Mouse (Mus musculus) neural tube, embryonic 13.5 days (tissue): ENCODE measurements around the gene Bcam. TPM values are rescaled to one million over a fixed set of nuclear protein-coding genes. Genes with fewer than 3 reads are reported as not detected.
"Not testable (repeated sequence)": the region's sequence is repeated elsewhere in the genome, so short reads cannot be mapped to it uniquely, and the experiment has no call there.

Experiments used
- ATAC-seq: fragments of 200-750 bp; cut with Nextera tagmentation; 2 replicates; pipeline ENCODE4 v1.8.0; 2017; ENCODE audit warnings: low read depth, mild to moderate bottlenecking, moderate TSS enrichment, moderate library complexity
- H3K27ac ChIP-seq: fragments of 300-500 bp; sonication (generic); replicated peaks from 2 replicates; pipeline ENCODE4 v1.5.1; 2015; ENCODE audit warnings: moderate library complexity, mild to moderate bottlenecking, inconsistent platforms
- H3K27me3 ChIP-seq: fragments of 300-500 bp; sonication (generic); 2 replicates; pipeline ENCODE4 v1.6.1; 2015; ENCODE audit warnings: mild to moderate bottlenecking, inconsistent platforms
- H3K36me3 ChIP-seq: fragments of 300-500 bp; sonication (generic); 2 replicates; pipeline ENCODE4 v1.6.1; 2015; ENCODE audit warnings: mild to moderate bottlenecking, inconsistent platforms
- H3K4me1 ChIP-seq: fragments of 300-500 bp; sonication (generic); replicated peaks from 2 replicates; pipeline ENCODE4 v1.6.1; 2015; ENCODE audit warnings: inconsistent platforms
- H3K4me2 ChIP-seq: fragments of 300-500 bp; sonication (generic); 2 replicates; pipeline ENCODE4 v1.6.1; 2015; ENCODE audit warnings: inconsistent platforms, mild to moderate bottlenecking, moderate library complexity
- H3K4me3 ChIP-seq: fragments of 300-500 bp; sonication (generic); 2 replicates; pipeline ENCODE4 v1.5.1; 2015; ENCODE audit warnings: mild to moderate bottlenecking, inconsistent platforms
- H3K9ac ChIP-seq: fragments of 300-500 bp; sonication (generic); 2 replicates; pipeline ENCODE4 v1.6.1; 2015; ENCODE audit warnings: moderate library complexity, mild to moderate bottlenecking, inconsistent platforms
- H3K9me3 ChIP-seq: fragments of 300-500 bp; sonication (generic); 2 replicates; pipeline ENCODE4 v1.6.1; 2016; ENCODE audit warnings: inconsistent platforms
- WGBS: fragments of 180-500 bp; shearing (Covaris S2); methylation state at CpG from one replicate; pipeline ENCODE4 v1.1.7; 2015; 5-methylcytosine and 5-hydroxymethylcytosine counted together
- polyA plus RNA-seq: library from polyadenylated mRNA; unstranded; fragments of >200 nt; fragmentation: Nextera tagmentation; extraction: Ambion mirVana; gene quantifications from 2 replicates; pipeline ENCODE4 v1.2.1, GENCODE M21; 2015

The Bcam gene
- polyA plus RNA-seq, 1 experiment from 2014 or later = 16.6 TPM

GRCm38 (mm10) chr7:19802995-19803394 lies 32.2 kb upstream of the Bcam start:
- ATAC-seq = peak; percentile 45; the same call in 1 of the 2 replicates
- no peak overlapping the region for H3K4me3 ChIP-seq
- H3K9ac ChIP-seq = no peak overlapping the region

GRCm38 (mm10) chr7:19800764-19801163 lies 29.9 kb upstream of the Bcam start:
- Histone ChIP-seq H3K4me2 (no peak overlapping the region), H3K9me3 (no peaks in the 10 kb centered on the region), H3K36me3 (no peaks in the 10 kb centered on the region), H3K4me1 (no peaks in the 10 kb centered on the region), H3K27ac (no peak overlapping the region), H3K4me3 (no peak overlapping the region), H3K27me3 (peaks cover 28% of the 10 kb centered on the region), H3K9ac (no peak overlapping the region)
- 39% methylated on average over 2 of the region's 2 CpGs for whole genome bisulfite sequencing
- ATAC-seq = no peak

More at GRCm38 (mm10) chr7:19802995-19803394, 32.2 kb upstream of the Bcam start:
- H3K36me3 ChIP-seq = no peaks in the 10 kb centered on the region
- H3K27ac ChIP-seq = no peak overlapping the region
- no peaks in the 10 kb centered on the region for H3K9me3 ChIP-seq
- no peaks in the 10 kb centered on the region for H3K4me1 ChIP-seq
- H3K4me2 ChIP-seq = no peak overlapping the region
- 0 out of 2 replicates have a peak, but pooled peaks cover 6% of the 10 kb centered on the region for H3K27me3 ChIP-seq
- 24% methylated on average over 7 of the region's 7 CpGs for WGBS

DNA sequence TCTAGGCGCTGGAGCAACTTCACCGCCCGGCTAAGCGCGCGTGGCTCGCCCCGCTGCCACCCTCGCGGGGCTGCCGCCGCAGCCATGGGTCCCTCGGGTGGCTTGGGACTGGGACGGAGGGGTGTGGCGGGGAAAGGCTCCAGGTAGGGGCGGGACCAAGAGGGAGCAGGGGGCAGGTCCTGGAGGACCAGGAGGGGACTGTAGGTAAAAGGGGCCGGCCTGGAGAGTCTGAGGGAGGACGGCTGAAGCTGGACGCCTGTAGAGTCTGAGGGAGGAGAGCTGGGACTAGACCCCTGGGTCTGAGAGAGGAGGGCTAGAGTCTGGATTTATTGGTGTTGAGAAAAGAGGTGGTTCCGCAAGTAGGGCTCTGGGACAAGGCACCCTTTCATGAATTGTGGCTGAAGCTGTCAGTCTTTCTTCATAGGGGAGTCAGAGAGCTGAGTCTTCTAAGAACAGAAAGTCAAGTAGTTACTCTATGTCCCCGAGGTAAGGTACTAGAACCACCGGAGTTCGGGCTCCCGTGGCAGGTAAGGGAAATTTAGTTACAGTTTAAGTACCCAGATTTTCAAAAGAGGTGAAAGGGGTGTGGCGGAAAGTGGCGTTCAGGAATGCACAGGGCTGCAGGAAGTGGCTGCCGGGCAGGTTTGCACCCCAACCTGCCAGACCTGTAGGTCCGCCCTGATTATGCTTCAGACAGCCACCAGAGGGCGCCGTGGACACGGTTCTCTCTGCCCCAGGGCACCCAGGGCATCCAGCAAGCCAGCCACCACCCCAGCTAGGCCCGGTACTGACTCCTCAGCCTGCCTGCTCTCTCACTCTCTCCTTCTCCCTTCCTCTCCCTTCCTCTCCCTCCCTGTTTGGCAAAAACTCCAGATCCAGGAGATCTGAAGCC lies 26.1 kb upstream of the Bcam start, which contains the start of gene Cblc:
Cblc (minus strand) TSS at position 113 of the 892 bp plus-strand sequence.
- no peak within 1 kb of the TSS for H3K4me3 ChIP-seq
- no peak within 1 kb of the TSS for H3K27ac ChIP-seq
- no peak within 1 kb of the TSS for H3K9ac ChIP-seq
- H3K36me3 ChIP-seq = no peaks in the 10 kb centered on the region
- no peak within 1 kb of the TSS for H3K4me2 ChIP-seq
- H3K27me3 ChIP-seq = peaks cover 36% of the 10 kb centered on the region
- 2% methylated on average over 32 of the region's 32 CpGs for WGBS
- no peaks in the 10 kb centered on the region for H3K4me1 ChIP-seq
- no peaks in the 10 kb centered on the region for H3K9me3 ChIP-seq
- peak; percentile 54; the same call in 1 of the 2 replicates for ATAC-seq

GRCm38 (mm10) chr7:19796254-19796653 lies 25.4 kb upstream of the Bcam start:
- Histone ChIP-seq H3K27ac (no peak overlapping the region), H3K4me2 (no peak overlapping the region), H3K4me1 (no peaks in the 10 kb centered on the region), H3K9me3 (no peaks in the 10 kb centered on the region), H3K4me3 (no peak overlapping the region), H3K36me3 (no peaks in the 10 kb centered on the region), H3K27me3 (peaks cover 36% of the 10 kb centered on the region), H3K9ac (no peak overlapping the region)
- no peak for ATAC-seq
- 7% methylated on average over 18 of the region's 18 CpGs for WGBS

- ATAC-seq = no peak
- no peak overlapping the region for H3K4me2 ChIP-seq
- no peaks in the 10 kb centered on the region for H3K36me3 ChIP-seq
- H3K4me1 ChIP-seq = 0 out of 2 replicates have a peak, but pooled peaks cover 1% of the 10 kb centered on the region
- 62% methylated on average over 2 of the region's 2 CpGs for whole genome bisulfite sequencing
- no peak overlapping the region for H3K9ac ChIP-seq
- H3K9me3 ChIP-seq = no peaks in the 10 kb centered on the region
- no peak overlapping the region for H3K27ac ChIP-seq
- H3K4me3 ChIP-seq = no peak overlapping the region
- H3K27me3 ChIP-seq = peaks cover 44% of the 10 kb centered on the region
Observed at GRCm38 (mm10) chr7:19795236-19795635, 24.4 kb upstream of the Bcam start.

GRCm38 (mm10) chr7:19792701-19793630 lies 22.1 kb upstream of the Bcam start:
- Histone ChIP-seq H3K4me3 (no peak overlapping the region), H3K9me3 (no peaks in the 10 kb centered on the region), H3K4me2 (no peak overlapping the region), H3K27ac (no peak overlapping the region), H3K4me1 (peaks cover 7% of the 10 kb centered on the region), H3K27me3 (peaks cover 45% of the 10 kb centered on the region), H3K36me3 (no peaks in the 10 kb centered on the region), H3K9ac (no peak overlapping the region)
- WGBS = 85% methylated on average over 19 of the region's 19 CpGs
- no peak for ATAC-seq

DNA sequence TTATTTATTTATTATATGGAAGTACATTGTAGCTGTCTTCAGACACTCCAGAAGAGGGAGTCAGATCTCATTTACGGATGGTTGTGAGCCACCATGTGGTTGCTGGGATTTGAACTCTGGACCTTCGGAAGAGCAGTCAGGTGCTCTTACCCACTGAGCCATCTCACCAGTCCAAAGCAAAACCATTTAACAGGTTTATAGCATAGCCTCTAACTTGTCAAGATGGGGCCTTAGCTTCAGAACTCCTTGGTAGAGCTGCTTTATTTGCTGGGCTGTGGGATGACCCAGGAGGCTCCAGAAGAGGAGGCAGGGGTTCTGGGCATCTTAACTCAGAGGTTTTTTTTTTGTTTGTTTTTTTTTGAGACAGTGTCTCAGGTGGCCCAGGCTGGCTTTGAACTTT lies 20.7 kb upstream of the Bcam start:
- not testable (repeated sequence) for ATAC-seq

DNA sequence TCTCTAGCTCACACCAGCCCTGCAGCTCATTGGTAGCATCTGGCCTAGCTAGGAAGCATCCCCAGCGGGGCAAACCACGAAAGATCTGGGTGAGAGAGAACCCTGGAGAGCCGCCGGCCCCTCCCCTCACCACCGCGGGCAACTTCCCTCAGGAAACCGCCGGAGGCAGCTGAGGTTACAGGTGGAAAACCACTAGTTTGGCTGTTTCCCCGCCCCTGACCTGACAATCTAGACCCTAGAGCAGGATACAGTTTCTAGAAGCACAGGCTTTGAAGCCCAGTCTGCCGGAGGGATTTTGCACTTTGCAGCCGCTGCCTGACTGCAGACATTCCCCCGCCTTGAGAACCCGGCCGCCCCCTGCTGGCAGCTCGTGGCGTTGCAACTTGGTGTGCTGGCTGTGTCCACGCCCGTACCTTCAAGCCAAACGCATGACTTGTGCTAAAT lies 19.1 kb upstream of the Bcam start:
- Histone ChIP-seq H3K27me3 (peaks cover 15% of the 10 kb centered on the region), H3K36me3 (no peaks in the 10 kb centered on the region), H3K4me3 (peak overlapping the region; percentile 30), H3K4me2 (peak overlapping the region; percentile 58), H3K9ac (peak overlapping the region; percentile 53), H3K4me1 (peaks cover 7% of the 10 kb centered on the region), H3K9me3 (no peaks in the 10 kb centered on the region), H3K27ac (no peak overlapping the region)
- ATAC-seq = peak; percentile 55; the same call in 1 of the 2 replicates
- WGBS = under 1% methylated on average over 19 of the region's 19 CpGs

More for the DNA sequence above, 20.7 kb upstream of the Bcam start:
- H3K9ac ChIP-seq, H3K4me2 ChIP-seq, H3K4me1 ChIP-seq, H3K27ac ChIP-seq, H3K36me3 ChIP-seq, H3K4me3 ChIP-seq, H3K9me3 ChIP-seq: not testable (repeated sequence)
- WGBS = 89% methylated on average over 2 of the region's 2 CpGs
- peaks cover 30% of the 10 kb centered on the region for H3K27me3 ChIP-seq

DNA sequence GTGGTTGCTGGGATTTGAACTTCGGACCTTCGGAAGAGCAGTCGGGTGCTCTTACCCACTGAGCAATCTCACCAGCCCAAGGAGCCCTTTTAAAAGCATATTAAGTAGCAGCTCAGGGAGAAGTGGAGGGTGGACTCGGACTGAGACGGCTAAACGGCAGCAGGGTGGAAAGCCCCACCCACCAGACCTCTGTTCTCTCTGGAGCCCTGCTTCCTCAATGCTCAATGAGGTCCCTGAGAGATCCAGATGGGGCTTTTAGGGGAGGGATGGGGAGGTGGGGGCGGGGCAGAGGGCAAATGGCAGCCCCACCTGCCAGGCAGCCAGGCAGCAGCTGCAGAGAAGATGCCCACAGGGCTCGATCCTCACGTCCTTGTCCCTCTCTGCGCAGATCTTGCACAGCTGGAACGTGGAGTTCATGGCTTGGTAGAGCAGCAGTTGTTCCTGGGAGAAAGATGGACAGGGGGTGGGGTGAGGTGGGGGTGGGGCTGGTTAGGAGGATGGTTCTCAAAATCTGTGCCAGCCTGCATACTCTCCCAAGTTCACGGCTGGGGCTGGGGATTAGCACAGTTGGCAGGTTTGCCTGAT lies 15.2 kb upstream of the Bcam start:
- no peak overlapping the region for H3K4me3 ChIP-seq
- ATAC-seq = no peak
- WGBS = 36% methylated on average over 12 of the region's 12 CpGs
- no peak overlapping the region for H3K4me2 ChIP-seq
- H3K9me3 ChIP-seq = no peaks in the 10 kb centered on the region
- H3K9ac ChIP-seq = no peak overlapping the region
- peaks cover 7% of the 10 kb centered on the region for H3K4me1 ChIP-seq
- no peaks in the 10 kb centered on the region for H3K36me3 ChIP-seq
- H3K27ac ChIP-seq = no peak overlapping the region
- H3K27me3 ChIP-seq = peaks cover 7% of the 10 kb centered on the region; the same call in 1 of the 2 replicates

DNA sequence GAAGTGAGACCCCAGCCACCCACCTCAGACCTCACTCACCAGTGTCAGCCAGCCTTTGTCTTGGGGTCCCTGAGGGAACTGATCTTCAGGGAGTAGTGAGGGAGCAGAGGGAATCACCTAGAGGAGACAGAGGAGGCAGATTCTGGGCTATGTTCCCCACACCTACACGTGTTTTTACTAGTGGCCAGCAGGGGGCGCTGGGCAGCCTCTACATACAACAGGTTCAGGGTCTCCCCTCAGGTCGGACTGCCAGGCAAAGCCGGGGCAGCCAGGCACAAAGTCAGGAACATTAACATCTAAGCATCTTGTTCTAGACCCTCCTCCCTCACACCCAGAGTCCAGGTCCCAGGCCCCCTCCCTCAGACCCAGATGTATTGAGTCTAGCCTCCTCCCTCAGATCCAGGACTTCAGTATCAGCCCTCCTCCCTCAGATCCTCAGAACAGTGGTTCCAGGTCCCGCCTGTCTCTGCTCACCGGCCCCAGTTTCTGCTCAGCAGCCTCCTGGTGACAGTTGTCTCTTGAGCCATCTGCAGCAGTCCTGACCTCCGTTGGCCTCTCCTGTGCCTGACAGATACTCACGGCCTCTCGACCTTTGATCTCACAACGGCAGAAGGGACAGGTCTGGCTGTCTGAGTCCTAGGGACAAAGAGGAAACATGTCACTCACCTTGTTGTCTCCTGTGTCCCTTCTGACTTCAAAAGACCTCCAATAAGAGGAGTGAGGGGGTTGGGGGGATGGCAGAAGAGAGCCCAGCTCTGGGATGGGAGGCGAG lies 14.1 kb upstream of the Bcam start:
- H3K9me3 ChIP-seq = 0 out of 2 replicates have a peak, but pooled peaks cover 2% of the 10 kb centered on the region
- peaks cover 4% of the 10 kb centered on the region for H3K4me1 ChIP-seq
- no peak overlapping the region for H3K4me2 ChIP-seq
- no peak for ATAC-seq
- H3K4me3 ChIP-seq = no peak overlapping the region
- WGBS = 50% methylated on average over 11 of the region's 11 CpGs
- H3K27me3 ChIP-seq = no peaks in the 10 kb centered on the region
- no peak overlapping the region for H3K27ac ChIP-seq
- H3K36me3 ChIP-seq = no peaks in the 10 kb centered on the region
- H3K9ac ChIP-seq = no peak overlapping the region

DNA sequence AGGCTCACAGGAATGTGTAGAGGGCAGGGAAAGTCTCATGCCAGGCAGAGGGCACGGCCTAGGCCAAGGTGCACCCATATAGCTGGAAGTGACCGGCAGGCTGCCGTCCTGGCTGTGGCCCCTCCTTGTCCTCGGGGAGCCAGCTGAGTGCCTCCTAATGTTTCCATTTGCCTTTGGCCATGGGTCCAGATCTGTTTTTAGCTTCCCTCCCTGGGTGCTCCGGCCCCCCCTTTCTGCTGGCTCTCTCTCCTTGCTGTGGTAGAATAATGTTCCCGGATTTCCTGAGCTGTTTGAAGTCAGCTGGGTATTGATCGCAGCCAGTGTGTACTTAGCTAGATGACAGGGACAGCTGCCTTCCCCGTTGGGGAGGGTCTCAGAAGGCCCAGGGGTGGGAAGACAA lies 12.8 kb upstream of the Bcam start:
- H3K4me3 ChIP-seq = no peak overlapping the region
- no peak overlapping the region for H3K27ac ChIP-seq
- H3K4me2 ChIP-seq = no peak overlapping the region
- H3K9me3 ChIP-seq = 0 out of 2 replicates have a peak, but pooled peaks cover 4% of the 10 kb centered on the region
- WGBS = 80% methylated on average over 8 of the region's 8 CpGs
- H3K9ac ChIP-seq = no peak overlapping the region
- H3K4me1 ChIP-seq = no peaks in the 10 kb centered on the region
- no peaks in the 10 kb centered on the region for H3K27me3 ChIP-seq
- ATAC-seq = no peak
- no peaks in the 10 kb centered on the region for H3K36me3 ChIP-seq
